Mouse (Mus musculus) monocyte, adult 2 months (primary cell): ENCODE measurements around the gene Arhgap31.

ENCODE experiments used
- DNase-seq, 2 experiments: peaks; one replicate each; pipeline ENCODE4 v3.0.0; 2022; ENCODE audit warnings: low spot score in 2 of 2, low read depth in 1 of 2

The Arhgap31 gene

GRCm38 (mm10) chr16:38606509-38606908 is 106.6 kb downstream of the Arhgap31 start:
- no peak for DNase-seq

GRCm38 (mm10) chr16:38602989-38603804 is 109.9 kb downstream of the Arhgap31 start:
- no peak for DNase-seq

- DNase-seq, result no peak
Observed at GRCm38 (mm10) chr16:38598986-38599680, 113.9 kb downstream of the Arhgap31 start.

GRCm38 (mm10) chr16:38596651-38597050 is 116.4 kb downstream of the Arhgap31 start:
- no peak for DNase-seq

- no peak for DNase-seq
Observed at GRCm38 (mm10) chr16:38596099-38596498, 117.0 kb downstream of the Arhgap31 start.

GRCm38 (mm10) chr16:38594435-38594834 is 118.6 kb downstream of the Arhgap31 start:
- no peak for DNase-seq

- no peak for DNase-seq
Observed at GRCm38 (mm10) chr16:38592946-38593345, 120.1 kb downstream of the Arhgap31 start.

GRCm38 (mm10) chr16:38592026-38592678 is 120.9 kb downstream of the Arhgap31 start:
- no peak for DNase-seq

- no peak for DNase-seq
Observed at GRCm38 (mm10) chr16:38591506-38591905, 121.6 kb downstream of the Arhgap31 start.

GRCm38 (mm10) chr16:38587572-38587971 is 125.5 kb downstream of the Arhgap31 start:
- DNase-seq, result no peak

- DNase-seq, result no peak
Observed at GRCm38 (mm10) chr16:38587163-38587562, 125.9 kb downstream of the Arhgap31 start.

GRCm38 (mm10) chr16:38585186-38585585 is 127.9 kb downstream of the Arhgap31 start:
- DNase-seq, result no peak

GRCm38 (mm10) chr16:38584761-38585160 is 128.3 kb downstream of the Arhgap31 start:
- DNase-seq, result no peak

GRCm38 (mm10) chr16:38571481-38571880 is 141.6 kb downstream of the Arhgap31 start:
- no peak for DNase-seq

- DNase-seq, result no peak
Observed at GRCm38 (mm10) chr16:38568192-38568591, 144.9 kb downstream of the Arhgap31 start.

GRCm38 (mm10) chr16:38563516-38563915 is 149.6 kb downstream of the Arhgap31 start:
- no peak for DNase-seq

GRCm38 (mm10) chr16:38562968-38563327 is 150.1 kb downstream of the Arhgap31 start:
- DNase-seq, result no peak

GRCm38 (mm10) chr16:38562131-38562967 is 150.7 kb downstream of the Arhgap31 start:
- DNase-seq, result peak; percentile 78 to 91

GRCm38 (mm10) chr16:38558221-38558748 is 154.8 kb downstream of the Arhgap31 start, which contains the start of gene Tmem39a:
Gene Tmem39a (plus strand): TSS chr16:38558698.
- no peak for DNase-seq

- no peak for DNase-seq
Observed at GRCm38 (mm10) chr16:38555988-38556387, 157.1 kb downstream of the Arhgap31 start.
